Mouse (Mus musculus): ENCODE measurements around the gene Uckl1. TPM values are rescaled to one million over a fixed set of nuclear protein-coding genes. Genes with fewer than 3 reads are reported as not detected.

Uckl1 gene
- polyA plus RNA-seq, 1 experiment from 2014 or later: 60.4 TPM

DNA sequence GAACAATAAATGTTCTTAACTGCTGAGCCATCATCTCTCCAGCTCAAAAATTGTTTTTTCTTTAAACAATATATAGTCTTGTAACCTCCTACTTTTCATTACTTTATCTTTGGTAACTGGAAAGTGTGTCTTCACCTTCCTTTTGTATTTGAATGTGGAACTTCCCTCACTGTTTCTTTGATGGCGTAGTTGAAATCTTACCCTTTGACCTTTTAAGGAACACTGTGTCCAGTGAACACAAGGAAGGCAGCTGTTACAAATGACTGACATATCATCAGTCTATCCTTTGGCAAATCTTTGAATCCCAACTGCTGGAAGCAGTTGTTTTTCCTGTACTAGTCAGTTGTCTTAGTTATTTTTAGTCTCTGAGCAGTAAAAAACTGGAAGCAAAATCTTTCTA is 55.6 kb downstream of the Uckl1 start:
- H3K9me3 ChIP-seq: peaks cover 9% of the 10 kb centered on the region; the same call in 1 of the 2 replicates
- WGBS: 88% methylated on average over 1 of the region's 1 CpGs

DNA sequence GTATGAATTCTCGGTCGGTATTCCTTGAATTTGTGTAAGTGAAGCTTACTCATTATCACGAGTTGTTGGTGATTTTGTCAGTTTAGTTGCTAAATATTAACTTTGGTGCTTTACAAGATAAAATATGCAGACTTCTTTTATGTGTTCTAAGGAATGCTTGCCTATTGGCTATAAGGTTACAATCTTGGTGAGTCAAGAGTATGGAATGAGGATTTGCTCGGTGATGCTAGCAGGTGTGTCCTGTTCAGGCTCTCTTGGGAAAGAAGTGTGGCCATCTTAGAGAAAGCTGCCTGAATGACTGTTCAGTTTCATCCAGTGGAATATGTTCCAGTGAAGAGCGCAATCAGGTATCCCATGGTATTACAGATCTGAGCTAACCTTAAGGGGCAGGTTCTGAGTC is 59.2 kb downstream of the Uckl1 start:
- Histone ChIP-seq H3K27me3 (no peaks in the 10 kb centered on the region), H3K4me1 (peaks cover 17% of the 10 kb centered on the region), H3K27ac (replicated peaks) (no peak overlapping the region), H3K4me2 (replicated peaks) (no peak overlapping the region), H3K9me3 (peaks cover 6% of the 10 kb centered on the region; the same call in 1 of the 2 replicates), H3K4me3 (no peak overlapping the region), H3K9ac (replicated peaks) (no peak overlapping the region), H3K36me3 (peaks cover 28% of the 10 kb centered on the region)
- no peak for ATAC-seq (ENCODE audit: low FRiP score, low read depth)
- WGBS: 92% methylated on average over 5 of the region's 5 CpGs

More for the DNA sequence above, 55.6 kb downstream of the Uckl1 start:
- no peak for ATAC-seq (ENCODE audit: low FRiP score, low read depth)
- Histone ChIP-seq H3K4me2 (replicated peaks) (no peak overlapping the region), H3K9ac (replicated peaks) (no peak overlapping the region), H3K27ac (replicated peaks) (no peak overlapping the region), H3K27me3 (no peaks in the 10 kb centered on the region), H3K4me3 (no peak overlapping the region), H3K36me3 (peaks cover 42% of the 10 kb centered on the region), H3K4me1 (peaks cover 4% of the 10 kb centered on the region; the same call in 1 of the 2 replicates)

DNA sequence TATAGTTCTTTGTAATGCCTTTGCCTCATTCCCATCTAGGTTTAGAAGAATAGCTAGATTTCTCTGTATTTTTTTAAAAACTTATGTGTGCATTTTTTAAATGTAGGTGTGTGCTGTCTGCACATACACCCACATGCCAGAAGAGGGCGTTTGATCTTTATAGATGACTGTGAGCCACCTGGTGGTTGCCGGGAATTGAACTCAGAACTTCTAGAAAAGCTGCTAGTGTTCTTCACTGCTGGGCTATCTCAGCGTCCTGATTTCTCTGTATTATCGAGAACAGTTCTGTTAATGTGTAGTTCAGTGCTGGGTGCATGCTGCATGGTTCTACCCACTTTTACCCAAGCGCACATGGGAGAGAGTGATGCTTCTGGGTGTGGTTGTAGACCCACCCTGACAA is 61.9 kb downstream of the Uckl1 start:
- WGBS: 75% methylated on average over 5 of the region's 5 CpGs
- no peaks in the 10 kb centered on the region for H3K27me3 ChIP-seq
- H3K4me1 ChIP-seq: peaks cover 25% of the 10 kb centered on the region
- no peak overlapping the region for H3K4me3 ChIP-seq
- H3K9ac ChIP-seq (replicated peaks): no peak overlapping the region
- peaks cover 5% of the 10 kb centered on the region for H3K36me3 ChIP-seq
- H3K4me2 ChIP-seq (replicated peaks): 0 out of 2 replicates have a peak overlapping the region, but pooled peaks have one; percentile 70
- no peak overlapping the region for H3K27ac ChIP-seq (replicated peaks)
- no peaks in the 10 kb centered on the region for H3K9me3 ChIP-seq
- no peak for ATAC-seq (ENCODE audit: low FRiP score, low read depth)

DNA sequence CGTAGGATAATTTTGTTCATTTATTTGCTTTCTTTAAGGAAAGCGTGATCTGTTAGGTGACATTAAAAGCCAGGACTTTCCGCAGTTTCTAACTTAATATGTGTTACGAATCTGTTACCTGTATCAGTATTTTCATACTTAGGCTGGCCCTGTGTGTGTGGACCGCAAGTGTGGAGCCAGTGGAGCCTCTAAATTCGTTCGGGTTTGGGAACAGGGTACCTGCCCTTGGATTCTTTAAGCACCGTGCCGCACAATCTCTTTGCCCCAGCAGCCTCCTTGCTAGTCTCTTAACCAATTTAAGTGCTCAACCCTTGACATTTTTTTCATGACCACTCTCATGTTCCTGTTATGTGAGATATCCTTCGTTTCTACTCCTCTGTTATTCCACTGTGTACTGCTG is 63.2 kb downstream of the Uckl1 start:
- H3K27me3 ChIP-seq: no peaks in the 10 kb centered on the region
- H3K4me2 ChIP-seq (replicated peaks): peak overlapping the region; percentile 70
- no peaks in the 10 kb centered on the region for H3K9me3 ChIP-seq
- no peak for ATAC-seq (ENCODE audit: low FRiP score, low read depth)
- H3K9ac ChIP-seq (replicated peaks): peak overlapping the region; percentile 94
- no peak overlapping the region for H3K27ac ChIP-seq (replicated peaks)
- peaks cover 25% of the 10 kb centered on the region for H3K4me1 ChIP-seq
- H3K36me3 ChIP-seq: peaks cover 12% of the 10 kb centered on the region
- 68% methylated on average over 10 of the region's 10 CpGs for WGBS
- H3K4me3 ChIP-seq: peak overlapping the region; percentile 96

DNA sequence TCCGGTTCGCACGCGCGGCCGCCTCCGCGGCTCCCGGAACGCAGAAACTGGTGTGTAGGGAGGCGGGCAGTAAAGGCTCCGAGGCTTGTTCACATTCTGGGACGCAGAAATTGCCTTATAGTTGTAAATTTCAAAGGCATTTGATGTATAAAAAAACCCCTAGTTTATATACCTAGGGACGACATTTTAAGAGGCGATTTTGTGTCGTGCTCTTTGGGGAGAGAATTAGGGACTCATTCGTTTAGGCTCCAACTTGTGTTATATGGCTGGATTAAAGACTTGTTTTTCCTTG is 63.8 kb downstream of the Uckl1 start:
- ATAC-seq (ENCODE audit: low FRiP score, low read depth): no peak
- Histone ChIP-seq H3K27ac (replicated peaks) (peak overlapping the region; percentile 98), H3K9ac (replicated peaks) (peak overlapping the region; percentile 94), H3K27me3 (no peaks in the 10 kb centered on the region), H3K36me3 (peaks cover 18% of the 10 kb centered on the region), H3K4me3 (peak overlapping the region; percentile 96), H3K9me3 (no peaks in the 10 kb centered on the region), H3K4me2 (replicated peaks) (peak overlapping the region; percentile 70), H3K4me1 (peaks cover 25% of the 10 kb centered on the region)
- under 1% methylated on average over 17 of the region's 17 CpGs for WGBS

DNA sequence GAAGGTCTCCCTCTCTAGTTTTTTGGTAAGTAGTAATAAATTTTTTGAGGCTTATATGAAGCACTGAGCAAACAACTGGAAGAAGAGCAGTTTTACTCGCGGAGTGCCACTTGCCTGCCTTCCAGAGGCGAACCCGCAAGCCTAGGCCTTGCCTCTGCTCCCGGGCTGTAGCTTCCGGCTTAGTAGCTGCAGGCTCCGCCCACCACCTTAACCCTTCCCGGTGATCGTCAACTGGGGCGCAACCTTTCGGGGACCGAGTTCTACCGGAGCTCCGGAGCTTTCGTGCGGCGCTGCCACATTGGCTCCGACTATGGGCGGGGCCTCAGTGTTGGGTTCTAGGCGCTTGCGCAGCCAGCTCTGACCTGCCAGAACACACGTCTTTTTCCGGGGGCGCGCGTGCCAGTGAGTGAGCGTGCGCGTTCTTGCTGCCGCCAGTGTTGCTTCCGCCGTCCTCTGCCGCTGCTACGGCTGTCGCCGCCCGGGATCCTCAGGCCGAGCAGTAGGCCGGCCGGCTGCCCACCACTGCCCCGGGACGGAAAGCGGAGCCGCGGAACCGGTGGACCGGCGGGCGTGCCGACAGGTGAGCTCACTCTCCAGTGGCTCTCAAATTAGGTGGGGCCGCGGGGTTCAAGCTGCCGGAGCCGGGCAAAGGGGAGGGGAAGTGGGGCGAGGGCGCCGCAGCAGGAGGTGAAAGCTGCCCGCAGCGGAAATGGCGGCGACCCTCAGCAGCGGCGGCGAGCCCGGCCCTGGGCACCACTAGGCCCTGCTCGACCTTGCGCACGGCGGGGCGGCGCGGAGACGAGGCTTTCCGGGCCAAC is 64.4 kb downstream of the Uckl1 start, which contains the start of gene Dnajc5:
TSS of gene Dnajc5 (plus strand) at position 368 of the 818 bp plus-strand sequence.
- peak within 1 kb of the TSS; percentile 94 for H3K9ac ChIP-seq (replicated peaks)
- peak; percentile 98 for ATAC-seq (ENCODE audit: low FRiP score, low read depth)

DNA sequence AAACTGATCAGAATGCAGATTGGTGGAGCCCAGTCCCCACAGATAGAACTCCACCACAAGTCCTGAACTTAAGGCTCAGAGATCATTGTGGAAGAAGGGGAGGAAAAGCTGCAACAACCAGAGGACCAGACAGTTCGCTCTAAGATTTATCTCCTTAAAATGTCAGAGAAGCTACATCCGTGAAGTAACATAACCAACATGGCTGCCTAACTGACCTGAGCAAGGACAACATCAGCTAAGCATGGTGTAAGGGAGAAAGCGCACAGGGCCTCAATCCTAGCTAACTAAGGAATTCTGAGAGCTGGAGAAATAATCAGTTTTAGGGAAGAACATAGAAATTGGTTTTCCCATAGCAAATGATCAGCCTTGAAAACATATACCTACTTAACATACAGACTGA is 65.5 kb downstream of the Uckl1 start:
- Histone ChIP-seq H3K4me3 (peak overlapping the region; percentile 96), H3K36me3 (peaks cover 33% of the 10 kb centered on the region), H3K27me3 (no peaks in the 10 kb centered on the region), H3K27ac (replicated peaks) (peak overlapping the region; percentile 98), H3K4me1 (peaks cover 25% of the 10 kb centered on the region), H3K9ac (replicated peaks) (peak overlapping the region; percentile 94), H3K4me2 (replicated peaks) (peak overlapping the region; percentile 70), H3K9me3 (no peaks in the 10 kb centered on the region)
- 76% methylated on average over 3 of the region's 3 CpGs for WGBS
- ATAC-seq (ENCODE audit: low FRiP score, low read depth): no peak

More for the DNA sequence above, 64.4 kb downstream of the Uckl1 start, which contains the start of gene Dnajc5:
- Histone ChIP-seq H3K4me3 (peak within 1 kb of the TSS; percentile 96), H3K4me2 (replicated peaks) (peak within 1 kb of the TSS; percentile 70), H3K9me3 (no peaks in the 10 kb centered on the region), H3K4me1 (peaks cover 25% of the 10 kb centered on the region), H3K36me3 (peaks cover 22% of the 10 kb centered on the region), H3K27me3 (no peaks in the 10 kb centered on the region), H3K27ac (replicated peaks) (peak within 1 kb of the TSS; percentile 98)
- under 1% methylated on average over 72 of the region's 74 CpGs for WGBS

Small RNA genes within 50 kb of the gene (microRNA-seq; reads per million reads assigned to microRNA genes)
- gene Mir7006: not detected

Other genes starting within 250 kb of the Uckl1 start
- gene Zgpat, start 220.0 kb downstream of the Uckl1 start, polyA plus RNA-seq (2016; fragmentation: Nextera tagmentation; extraction: Ambion mirVana): 69.4 and 75.0 TPM in 2 replicates
- 84.0 and 84.2 TPM in 2 replicates for gene Arfrp1, start 219.5 kb downstream of the Uckl1 start, polyA plus RNA-seq (2016; fragmentation: Nextera tagmentation; extraction: Ambion mirVana)
- 36.2 and 40.3 TPM in 2 replicates for gene Lime1, start 204.8 kb downstream of the Uckl1 start, polyA plus RNA-seq (2016; fragmentation: Nextera tagmentation; extraction: Ambion mirVana)
- gene Zbtb46, start 125.5 kb downstream of the Uckl1 start, polyA plus RNA-seq (2016; fragmentation: Nextera tagmentation; extraction: Ambion mirVana): 22.2 and 24.6 TPM in 2 replicates
- not detected in 2 replicates for gene Abhd16b, start 91.7 kb downstream of the Uckl1 start, polyA plus RNA-seq (2016; fragmentation: Nextera tagmentation; extraction: Ambion mirVana)
- gene Tpd52l2, start 87.8 kb downstream of the Uckl1 start, polyA plus RNA-seq (2016; fragmentation: Nextera tagmentation; extraction: Ambion mirVana): 122 and 135 TPM in 2 replicates
- 137 and 140 TPM in 2 replicates for gene Dnajc5, start 64.4 kb downstream of the Uckl1 start, polyA plus RNA-seq (2016; fragmentation: Nextera tagmentation; extraction: Ambion mirVana)
- gene Prpf6, start 7.0 kb upstream of the Uckl1 start, polyA plus RNA-seq (2016; fragmentation: Nextera tagmentation; extraction: Ambion mirVana): 75.2 and 80.5 TPM in 2 replicates
- 71.9 and 85.5 TPM in 2 replicates for gene Zfp512b, start 7.9 kb upstream of the Uckl1 start, polyA plus RNA-seq (2016; fragmentation: Nextera tagmentation; extraction: Ambion mirVana)
- 88.8 and 92.4 TPM in 2 replicates for gene Samd10, start 14.3 kb upstream of the Uckl1 start, polyA plus RNA-seq (2016; fragmentation: Nextera tagmentation; extraction: Ambion mirVana)
- not detected in 2 replicates for gene Gm29797, start 72.1 kb upstream of the Uckl1 start, polyA plus RNA-seq (2016; fragmentation: Nextera tagmentation; extraction: Ambion mirVana)
- gene Sox18, start 86.7 kb upstream of the Uckl1 start, polyA plus RNA-seq (2016; fragmentation: Nextera tagmentation; extraction: Ambion mirVana): 15.4 and 19.3 TPM in 2 replicates
- gene Tcea2, start 95.4 kb upstream of the Uckl1 start, polyA plus RNA-seq (2016; fragmentation: Nextera tagmentation; extraction: Ambion mirVana): 21.1 and 23.3 TPM in 2 replicates
- 44.9 and 45.3 TPM in 2 replicates for gene Rgs19, start 109.1 kb upstream of the Uckl1 start, polyA plus RNA-seq (2016; fragmentation: Nextera tagmentation; extraction: Ambion mirVana)
- not detected in 2 replicates for gene Lkaaear1, start 113.5 kb upstream of the Uckl1 start, polyA plus RNA-seq (2016; fragmentation: Nextera tagmentation; extraction: Ambion mirVana)
- gene Oprl1, start 130.1 kb upstream of the Uckl1 start, polyA plus RNA-seq (2016; fragmentation: Nextera tagmentation; extraction: Ambion mirVana): 41.8 and 42.5 TPM in 2 replicates
- 66.4 and 76.0 TPM in 2 replicates for gene Myt1, start 178.4 kb upstream of the Uckl1 start, polyA plus RNA-seq (2016; fragmentation: Nextera tagmentation; extraction: Ambion mirVana)